Mouse (Mus musculus) embryonic fibroblast, embryonic 13.5 days (primary cell): Measurements from ENCODE around the gene Arhgap30. TPM values are rescaled to one million over a fixed set of nuclear protein-coding genes. Genes with fewer than 3 reads are reported as not detected.

ENCODE experiments used
- H3K27ac ChIP-seq: 2 replicates; pipeline ENCODE4 v1.5.1; 2012; ENCODE audit warnings: low read length, control low read depth, inconsistent platforms; ENCODE audit not compliant: insufficient read depth
- H3K4me1 ChIP-seq: 2 replicates; pipeline ENCODE4 v1.6.1; 2011; ENCODE audit warnings: low read length; ENCODE audit not compliant: control insufficient read depth, insufficient read depth
- H3K4me3 ChIP-seq: 2 replicates; pipeline ENCODE4 v1.5.1; 2011; ENCODE audit warnings: mild to moderate bottlenecking, control low read depth, low read length; ENCODE audit not compliant: insufficient read depth
- CTCF ChIP-seq: IDR thresholded peaks from 2 replicates; pipeline ENCODE4 v1.5.1; 2011; ENCODE audit warnings: mild to moderate bottlenecking, control low read depth, low read length, moderate library complexity, borderline replicate concordance; ENCODE audit not compliant: insufficient read depth
- POLR2A ChIP-seq: IDR thresholded peaks from 2 replicates; pipeline ENCODE4 v1.6.1; 2011; ENCODE audit warnings: low read depth, mild to moderate bottlenecking, control low read depth, low read length, moderate library complexity
- polyA plus RNA-seq: library from polyadenylated mRNA; stranded (reverse); fragments of >200 nt; gene quantifications from 2 replicates; pipeline ENCODE4 v1.2.4, GENCODE M21; 2011; ENCODE audit warnings: low read depth; ENCODE audit not compliant: missing spikeins, insufficient read length

The Arhgap30 gene
- polyA plus RNA-seq: 0.47 TPM in 1 of 2 replicates, not detected in the other

DNA sequence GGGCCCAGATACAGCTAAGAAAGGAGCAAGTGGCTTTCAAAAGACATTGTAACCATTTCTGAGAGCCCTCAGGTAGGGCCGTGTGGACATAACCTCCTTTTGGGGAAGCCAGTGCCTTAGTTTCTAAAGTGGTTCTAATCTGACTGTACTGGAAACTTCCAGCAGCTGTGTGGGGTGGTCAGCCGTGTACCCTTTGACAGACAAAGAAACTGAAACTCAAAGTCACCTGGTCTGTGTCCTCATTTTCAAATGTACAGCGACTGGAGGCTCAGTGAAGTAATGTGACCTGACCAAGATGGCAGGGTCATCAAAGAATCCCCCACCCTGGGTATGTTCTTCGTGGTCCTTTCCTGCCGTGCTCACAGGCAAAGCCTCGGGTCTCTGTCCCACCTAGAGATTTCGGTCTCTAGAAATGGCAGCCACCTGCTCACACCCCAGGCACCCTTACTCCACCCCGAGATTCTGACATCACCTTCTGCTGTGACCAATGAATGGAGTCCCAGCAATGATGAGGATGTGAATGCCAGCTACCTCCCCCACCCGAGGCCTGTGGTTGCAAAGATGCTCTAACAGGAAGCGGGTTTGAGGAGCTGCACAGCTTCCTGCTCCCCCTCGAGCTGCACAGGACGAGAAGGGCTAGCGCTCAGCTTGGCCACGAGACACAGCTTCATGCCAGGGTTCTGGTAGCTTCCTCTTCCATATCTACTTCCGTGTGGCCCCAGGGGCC lies at the start of gene Arhgap30:
Gene Arhgap30 (plus strand): TSS at position 579 of the 727 bp plus-strand sequence.
- TF ChIP-seq CTCF: no peak
- TF ChIP-seq POLR2A: no peak
- no peak within 1 kb of the TSS for H3K27ac ChIP-seq
- no peak within 1 kb of the TSS for H3K4me3 ChIP-seq
- no peaks in the 10 kb centered on the region for H3K4me1 ChIP-seq

DNA sequence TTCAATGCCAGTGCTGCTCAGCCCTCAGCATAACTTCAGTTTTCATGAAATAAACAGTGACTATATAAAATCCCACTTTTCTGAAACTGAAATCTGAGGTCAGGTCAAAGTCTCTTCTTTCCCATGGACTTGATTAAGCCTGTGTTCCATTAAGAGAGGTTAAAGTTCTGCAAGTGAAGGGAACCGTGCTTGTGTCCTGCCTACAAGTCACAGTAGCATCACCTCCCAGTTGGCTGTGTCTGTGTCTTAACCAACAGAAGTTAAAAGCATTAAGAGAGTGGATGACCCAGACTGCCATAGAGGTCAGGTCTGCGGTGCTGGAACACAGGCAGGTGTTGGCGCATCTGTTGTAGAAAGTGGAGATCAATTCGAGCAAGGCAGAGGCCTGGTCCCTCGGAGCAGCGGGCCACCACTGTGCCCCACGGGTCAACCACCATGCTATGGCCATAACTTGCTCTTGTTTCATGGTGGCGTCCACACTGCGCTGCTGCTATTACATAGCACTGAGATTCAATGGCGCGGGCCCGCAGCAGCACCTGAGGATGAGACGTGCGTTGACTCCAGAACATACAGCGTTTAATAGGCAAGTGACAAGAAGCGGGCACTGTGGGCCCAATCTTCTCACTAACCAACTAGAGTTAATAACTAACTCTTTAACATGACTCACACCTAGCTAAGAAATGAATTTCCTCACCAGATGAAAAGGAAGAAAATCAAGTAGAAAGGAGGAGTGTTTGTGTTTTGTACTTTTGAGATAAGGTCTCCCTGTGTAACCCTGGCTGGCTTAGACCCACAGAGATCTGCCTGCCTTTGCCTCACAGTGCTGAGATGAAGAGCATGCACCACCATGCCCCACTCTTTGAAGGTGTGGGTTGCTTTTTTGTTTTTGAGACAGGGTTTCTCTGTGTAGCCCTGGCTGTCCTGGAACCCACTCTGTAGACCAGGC lies 46.2 kb upstream of the Arhgap30 start:
- TF ChIP-seq POLR2A (no peak), CTCF (no peak)
- Histone ChIP-seq H3K27ac (no peak overlapping the region), H3K4me3 (no peak overlapping the region), H3K4me1 (no peaks in the 10 kb centered on the region)

DNA sequence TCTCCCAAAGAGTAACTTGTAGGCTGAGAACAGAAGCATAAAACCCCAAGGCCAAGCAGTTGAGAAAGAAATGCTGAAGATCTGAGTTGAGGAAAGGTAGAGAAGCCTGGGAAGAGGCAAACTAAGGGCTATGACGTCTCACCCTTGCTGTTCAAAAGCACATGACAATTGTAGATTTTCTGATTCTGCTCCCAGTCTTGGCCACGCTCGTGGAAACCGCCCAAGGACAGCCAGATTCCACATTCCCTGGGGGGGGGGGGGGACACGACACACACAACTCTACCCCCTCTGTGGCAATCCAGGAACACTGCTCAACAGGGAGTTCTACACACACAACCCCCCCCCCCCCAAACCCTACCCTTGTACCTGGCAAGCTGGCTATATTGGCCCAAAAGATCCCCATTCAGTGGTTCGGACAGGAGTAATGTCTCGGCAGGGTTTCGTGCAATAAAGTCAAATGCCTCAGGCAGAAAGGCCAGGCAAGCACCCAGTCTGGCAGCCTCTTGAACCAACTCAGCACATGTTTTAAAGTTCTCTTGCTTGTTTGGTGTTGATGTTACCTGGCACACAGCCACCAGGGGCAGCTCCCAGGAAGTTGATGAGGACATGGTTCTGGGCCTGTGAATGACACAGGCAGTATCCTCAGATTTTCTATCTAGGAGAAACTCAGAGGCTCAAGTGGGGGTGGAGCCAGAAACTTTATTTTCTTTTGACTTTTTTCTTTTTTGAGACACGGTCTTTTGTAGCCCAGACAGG lies 44.7 kb upstream of the Arhgap30 start:
- TF ChIP-seq CTCF: no peak
- TF ChIP-seq POLR2A: no peak
- Histone ChIP-seq H3K4me1 (0 out of 2 replicates have a peak, but pooled peaks cover 5% of the 10 kb centered on the region), H3K4me3 (no peak overlapping the region)

DNA sequence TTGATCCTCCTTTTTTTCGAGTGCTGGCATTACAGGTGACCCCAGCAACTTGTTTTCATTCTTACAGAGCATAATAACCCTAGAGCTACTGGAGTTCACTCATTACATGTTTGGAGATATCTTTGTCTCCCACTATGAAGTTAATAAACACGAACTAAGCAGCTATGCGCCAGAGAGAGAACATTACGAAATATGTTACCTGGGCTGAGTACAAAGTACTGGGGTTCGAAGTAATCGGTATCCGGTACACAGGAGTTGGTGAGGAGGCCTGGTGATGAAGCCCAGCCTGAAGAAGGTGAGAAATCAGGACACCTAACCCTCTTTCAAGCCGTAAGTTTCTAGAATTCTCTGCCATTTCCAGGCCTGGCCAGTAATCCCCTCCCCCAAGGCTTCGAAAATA lies 44.0 kb upstream of the Arhgap30 start:
- no peak overlapping the region for H3K27ac ChIP-seq
- no peak for TF ChIP-seq CTCF
- 0 out of 2 replicates have a peak, but pooled peaks have one; percentile 8 for TF ChIP-seq POLR2A
- 0 out of 2 replicates have a peak, but pooled peaks cover 7% of the 10 kb centered on the region for H3K4me1 ChIP-seq
- H3K4me3 ChIP-seq: peak overlapping the region; percentile 91

More for the DNA sequence above, 44.7 kb upstream of the Arhgap30 start:
- H3K27ac ChIP-seq: no peak overlapping the region

DNA sequence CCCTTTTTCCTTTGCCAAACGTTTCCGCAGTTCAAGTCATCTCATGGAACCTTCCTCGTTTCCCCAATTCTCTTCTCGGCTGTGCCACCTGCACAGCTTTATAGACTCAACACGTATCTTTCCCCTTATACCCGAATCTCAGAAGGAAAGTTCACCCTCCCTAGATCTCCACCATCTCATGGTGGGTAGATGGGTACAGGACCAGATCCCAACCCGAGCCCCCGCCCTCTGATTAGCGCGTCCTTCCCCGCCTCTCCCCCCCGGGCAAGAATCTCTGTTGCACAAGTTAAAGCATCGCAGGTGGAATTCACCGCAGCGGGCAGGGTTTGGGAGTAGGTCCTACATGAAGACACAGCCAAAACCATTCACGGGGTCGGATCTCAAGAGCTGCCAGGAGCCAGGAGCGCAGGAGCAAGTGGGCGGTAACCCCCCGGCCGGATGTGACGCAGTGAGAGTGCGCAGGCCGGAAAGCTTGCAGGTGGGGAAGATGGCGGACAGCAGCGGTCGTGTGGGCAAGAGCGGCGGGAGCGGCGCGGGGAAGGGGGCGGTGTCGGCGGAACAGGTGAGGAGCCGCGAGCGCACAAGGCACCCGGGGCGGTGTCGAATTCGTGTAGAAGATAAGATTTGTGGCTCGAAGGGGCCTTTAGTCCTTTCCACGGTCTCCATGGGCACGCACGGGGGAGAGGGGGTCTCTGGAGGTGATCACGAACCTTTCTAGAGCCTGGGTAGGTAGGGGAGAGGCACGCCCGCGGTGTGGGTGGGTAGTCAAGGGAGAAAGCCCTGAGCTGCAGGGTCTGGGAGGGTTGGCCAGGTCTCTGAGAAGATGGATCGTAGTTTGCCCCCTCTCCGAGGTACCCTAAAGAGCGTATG lies 43.3 kb upstream of the Arhgap30 start, which contains the start of the genes Nit1 and Pfdn2:
Gene Nit1 (minus strand): TSS at position 422 of the 870 bp plus-strand sequence.
Gene Pfdn2 (plus strand): TSS at position 446 of the 870 bp plus-strand sequence.
- 0 out of 2 replicates have a peak, but pooled peaks cover 7% of the 10 kb centered on the region for H3K4me1 ChIP-seq
- peak within 1 kb of the TSS; percentile 24; the same call in 1 of the 2 replicates for H3K27ac ChIP-seq
- TF ChIP-seq POLR2A: peak; percentile 93
- TF ChIP-seq CTCF: no peak
- H3K4me3 ChIP-seq: peak within 1 kb of the TSS; percentile 91

DNA sequence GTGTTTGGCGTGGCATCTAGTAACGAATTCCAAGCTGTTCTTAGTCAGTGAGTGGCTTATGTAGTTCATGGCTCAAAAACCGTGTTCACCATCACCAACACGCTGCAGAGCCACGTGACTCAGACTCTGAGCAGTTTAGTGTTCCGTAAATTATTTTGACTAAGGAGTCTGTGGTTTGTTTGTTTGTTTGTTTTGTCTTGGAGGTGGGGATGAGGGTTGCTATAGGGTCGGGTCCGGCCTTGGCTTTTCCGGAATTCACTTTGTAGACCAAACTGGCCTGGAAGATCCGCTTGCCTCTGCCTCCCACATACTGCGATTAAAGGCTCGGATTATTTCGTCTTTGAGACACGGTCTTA lies 42.7 kb upstream of the Arhgap30 start:
- H3K4me3 ChIP-seq: peak overlapping the region; percentile 91
- H3K27ac ChIP-seq: peak overlapping the region; percentile 24; the same call in 1 of the 2 replicates
- TF ChIP-seq CTCF (no peak), POLR2A (no peak)
- 0 out of 2 replicates have a peak, but pooled peaks cover 7% of the 10 kb centered on the region for H3K4me1 ChIP-seq

DNA sequence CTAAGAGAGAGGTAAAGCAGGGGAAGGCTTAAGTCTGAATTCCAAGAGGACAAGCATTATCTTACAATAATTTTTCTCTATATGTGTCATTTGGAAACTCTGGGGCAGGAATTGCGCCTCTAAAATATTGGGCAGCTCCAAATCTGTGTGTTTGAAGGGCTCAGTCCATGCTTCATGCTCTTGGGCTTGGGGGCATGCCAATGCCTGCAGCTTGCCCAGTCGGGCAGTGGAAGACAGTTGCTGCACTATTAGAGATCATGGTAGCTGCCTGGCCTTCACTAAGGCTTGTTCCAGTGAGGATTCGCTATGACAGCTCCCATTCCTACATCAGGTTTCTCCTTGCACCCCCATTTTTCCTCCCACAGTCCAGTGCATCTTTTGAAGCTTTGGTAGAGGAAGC lies 40.1 kb upstream of the Arhgap30 start:
- no peak overlapping the region for H3K27ac ChIP-seq
- H3K4me3 ChIP-seq: no peak overlapping the region
- H3K4me1 ChIP-seq: 0 out of 2 replicates have a peak, but pooled peaks cover 7% of the 10 kb centered on the region
- TF ChIP-seq CTCF: no peak
- no peak for TF ChIP-seq POLR2A

DNA sequence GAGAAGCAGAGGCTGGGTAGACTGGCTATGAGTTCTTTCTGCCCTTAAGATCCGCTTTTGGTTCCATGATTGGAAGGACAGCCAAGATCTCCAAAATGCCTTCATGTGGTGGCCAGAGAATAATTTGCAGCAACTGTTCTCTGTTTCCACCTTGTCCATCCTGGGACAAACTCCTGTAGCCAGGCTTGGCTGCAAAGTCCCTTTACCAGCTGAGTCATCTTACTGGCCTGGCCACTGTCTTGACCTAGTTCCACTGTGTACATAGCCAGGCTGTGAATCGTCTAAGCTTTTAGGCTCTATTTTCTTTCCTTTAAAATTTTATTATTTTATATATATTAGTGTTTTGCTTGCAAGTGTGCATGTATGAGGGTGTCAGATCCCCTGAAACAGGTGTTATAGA lies 39.5 kb upstream of the Arhgap30 start:
- Histone ChIP-seq H3K4me3 (no peak overlapping the region), H3K4me1 (0 out of 2 replicates have a peak, but pooled peaks cover 7% of the 10 kb centered on the region), H3K27ac (no peak overlapping the region)
- no peak for TF ChIP-seq POLR2A
- TF ChIP-seq CTCF: no peak
